Mouse (Mus musculus) thymus, adult 2 months (tissue): ENCODE results near the gene Hip1r.

Experiments used
- CTCF ChIP-seq: fragments of 200-500 bp; IDR thresholded peaks from 2 replicates; pipeline ENCODE4 v1.5.1; 2012; ENCODE audit warnings: mild to moderate bottlenecking, control low read depth, low read length, moderate library complexity, borderline replicate concordance; ENCODE audit not compliant: control insufficient read depth, poor library complexity, insufficient read depth; ENCODE audit errors: extremely low read depth
- POLR2A ChIP-seq: fragments of 200-500 bp; IDR thresholded peaks from 2 replicates; pipeline ENCODE4 v1.6.1; 2012; ENCODE audit warnings: mild to moderate bottlenecking, low read length, control low read depth, moderate library complexity; ENCODE audit not compliant: control insufficient read depth, poor library complexity, insufficient read depth; ENCODE audit errors: extremely low read depth

GRCm38 (mm10) chr5:123974616-123975111, 1.2 kb downstream of the Hip1r start:
- TF ChIP-seq POLR2A (no peak), CTCF (no peak)
